Mouse (Mus musculus) liver, embryonic 14.5 days (tissue): ENCODE measurements around the gene Supt3.

Experiments
- CTCF ChIP-seq: IDR thresholded peaks from 2 replicates; pipeline ENCODE4 v1.5.1; 2016; ENCODE audit warnings: antibody characterized with exemption, low read depth, control low read depth
- EP300 ChIP-seq: IDR thresholded peaks from 2 replicates; pipeline ENCODE4 v1.6.1; 2016; ENCODE audit warnings: antibody characterized with exemption, low read depth

DNA sequence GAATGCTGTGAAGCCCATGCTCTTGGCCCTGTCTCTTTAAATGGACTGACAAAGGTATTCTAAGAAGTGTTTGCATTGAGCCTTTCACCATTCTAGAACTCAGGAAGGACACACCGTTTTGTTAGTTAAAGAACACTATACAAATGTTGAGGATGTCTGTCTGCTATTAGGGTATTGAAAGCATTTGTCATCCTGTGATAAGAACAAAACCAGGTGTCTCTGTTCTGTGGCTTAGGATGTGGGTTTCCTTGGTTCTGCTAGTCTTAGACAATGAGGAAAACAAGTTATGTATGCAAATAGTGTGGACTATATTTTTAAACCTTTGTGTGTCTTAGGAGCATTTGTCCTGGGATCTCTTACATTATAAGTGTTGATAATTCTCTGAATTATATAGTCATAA, 116.6 kb downstream of the Supt3 start:
- TF ChIP-seq CTCF = no peak
- TF ChIP-seq EP300 = no peak
